Mouse (Mus musculus) neural tube, embryonic 10.5 days (tissue): ENCODE data around the gene Tpte.
"Not testable (repeated sequence)": the region's sequence is repeated elsewhere in the genome, so short reads cannot be mapped to it uniquely, and the experiment has no call there.

ENCODE experiments used
- DNase-seq: peaks from one replicate; pipeline ENCODE4 v3.0.0-alpha.2; 2017; ENCODE audit warnings: low spot score; ENCODE audit errors: extremely low spot score

The Tpte gene

DNA sequence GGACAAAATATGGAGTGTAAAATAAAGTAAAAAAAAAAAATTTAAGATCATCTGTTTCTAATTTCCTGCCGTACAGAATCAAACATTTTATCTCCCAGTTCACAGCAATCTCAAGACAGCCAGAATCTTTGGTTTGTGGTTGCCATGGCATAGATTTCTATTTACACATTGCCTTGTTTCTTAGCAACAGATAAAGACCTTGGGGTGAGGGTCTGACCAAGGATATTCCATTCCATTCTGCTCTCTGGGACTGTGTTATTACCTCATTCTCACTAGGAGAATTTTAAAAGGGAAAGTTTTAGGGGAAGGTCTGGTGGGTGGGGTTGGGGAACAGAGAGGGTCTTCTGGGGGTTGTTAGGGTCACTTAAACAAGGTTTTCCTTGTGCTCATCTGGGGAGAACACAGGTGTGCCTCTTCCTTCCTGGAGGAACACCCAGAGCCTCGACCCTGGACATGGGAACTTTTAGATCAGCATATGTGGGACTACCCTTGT lies at the start of gene Tpte:
Gene Tpte (plus strand): TSS at position 443 of the 493 bp plus-strand sequence.
- no peak for DNase-seq

- no peak for DNase-seq
Measured at GRCm38 (mm10) chr8:22242986-22243385, 40.3 kb upstream of the Tpte start.

- DNase-seq = no peak
Measured at GRCm38 (mm10) chr8:22245663-22246062, 37.6 kb upstream of the Tpte start.

GRCm38 (mm10) chr8:22247956-22248355 lies 35.3 kb upstream of the Tpte start:
- DNase-seq = no peak

GRCm38 (mm10) chr8:22249080-22249479 lies 34.2 kb upstream of the Tpte start:
- no peak for DNase-seq

DNA sequence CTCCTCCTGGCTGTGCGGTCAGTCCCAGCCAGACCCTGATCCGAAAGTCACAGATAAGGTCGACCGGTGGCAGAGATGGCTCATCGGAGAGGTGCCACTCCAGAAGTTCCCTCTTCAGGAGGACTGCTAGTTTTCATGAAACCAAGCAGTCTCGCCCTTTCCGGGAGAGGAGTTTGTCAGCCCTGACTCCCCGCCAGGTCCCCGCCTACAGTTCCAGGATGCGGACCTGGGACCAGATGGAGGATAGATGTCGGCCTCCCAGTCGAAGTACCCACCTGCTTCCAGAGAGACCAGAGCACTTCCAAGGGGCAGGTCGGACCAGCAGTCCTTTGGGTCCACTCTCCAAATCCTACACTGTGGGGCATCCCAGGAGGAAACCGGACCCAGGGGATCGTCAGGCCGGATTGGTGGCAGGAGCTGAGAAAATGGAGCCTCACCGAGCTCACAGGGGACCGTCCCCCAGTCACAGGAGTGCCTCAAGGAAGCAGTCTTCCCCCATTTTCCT lies 24.2 kb upstream of the Tpte start:
- DNase-seq = no peak

- DNase-seq = no peak
Measured at GRCm38 (mm10) chr8:22259531-22259930, 23.7 kb upstream of the Tpte start.

DNA sequence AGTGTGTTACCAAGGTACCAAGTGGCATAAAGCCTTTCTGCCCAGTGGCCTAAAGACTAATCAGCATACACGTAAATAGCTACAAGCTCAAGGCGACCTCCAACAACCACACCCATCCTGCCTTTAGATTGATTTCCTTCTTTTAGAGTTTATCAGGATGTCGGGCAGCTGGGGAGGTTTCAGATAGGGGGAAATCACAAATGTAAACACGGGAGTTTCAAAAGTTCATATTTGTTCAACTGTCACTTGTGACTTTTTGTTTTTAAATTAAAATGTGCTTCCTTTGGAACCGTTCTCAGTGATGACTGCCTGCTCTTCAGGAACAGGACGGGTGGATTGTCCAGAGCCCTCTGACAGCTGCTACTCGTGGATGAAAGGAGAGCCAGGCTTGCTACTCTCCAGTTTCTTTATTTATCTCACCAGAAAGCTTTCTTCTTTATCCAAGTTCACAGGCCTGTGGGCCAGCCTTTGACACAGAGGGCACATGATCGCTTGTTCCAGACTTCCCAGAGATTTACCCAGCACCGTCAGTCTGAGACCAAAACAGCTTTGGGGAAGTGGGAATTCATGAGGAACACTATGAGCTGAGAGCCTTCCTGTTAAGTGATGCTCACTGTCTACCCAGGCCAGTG lies 23.0 kb upstream of the Tpte start:
- DNase-seq = no peak

GRCm38 (mm10) chr8:22262267-22262666 lies 21.0 kb upstream of the Tpte start:
- DNase-seq = no peak

GRCm38 (mm10) chr8:22264292-22264691 lies 18.9 kb upstream of the Tpte start:
- DNase-seq = no peak

GRCm38 (mm10) chr8:22264787-22265186 lies 18.5 kb upstream of the Tpte start:
- no peak for DNase-seq

DNA sequence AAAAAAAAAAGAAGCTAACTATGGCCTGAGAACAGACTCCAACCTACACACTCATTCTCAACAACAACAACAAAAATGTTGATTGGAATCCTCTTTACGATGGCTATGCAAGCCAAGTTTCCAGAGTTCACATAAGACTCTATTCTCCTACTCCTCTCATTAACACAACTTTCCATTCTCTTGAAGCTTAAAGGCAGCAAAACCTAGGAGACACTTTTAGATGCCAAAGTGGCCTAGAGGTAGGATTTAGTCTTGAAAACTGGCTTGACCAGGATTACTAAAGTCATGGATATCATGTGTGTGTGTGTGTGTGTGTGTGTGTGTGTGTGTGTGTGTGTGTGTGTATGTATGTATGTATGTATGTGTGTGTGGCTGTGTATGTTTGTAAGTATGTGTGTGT lies 18.0 kb upstream of the Tpte start:
- no peak for DNase-seq

DNA sequence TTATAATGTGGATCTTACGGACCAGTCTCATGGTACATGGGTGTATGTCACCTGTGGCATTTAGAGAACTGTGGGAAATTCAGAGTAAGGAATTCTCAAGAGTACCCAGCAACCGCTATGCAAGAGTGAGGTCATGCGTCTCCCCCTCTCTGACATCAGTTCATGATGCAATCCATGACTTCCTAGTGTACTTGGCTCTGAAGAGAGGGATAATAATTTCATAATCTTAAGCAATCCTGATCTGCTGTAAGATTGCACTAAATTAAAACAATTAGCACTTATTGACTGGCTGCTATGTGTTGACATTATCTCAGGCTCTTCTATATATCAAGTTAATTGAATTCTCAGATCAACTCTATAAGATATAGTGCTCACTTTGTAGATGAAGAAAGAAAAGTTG lies 16.4 kb upstream of the Tpte start:
- no peak for DNase-seq

DNA sequence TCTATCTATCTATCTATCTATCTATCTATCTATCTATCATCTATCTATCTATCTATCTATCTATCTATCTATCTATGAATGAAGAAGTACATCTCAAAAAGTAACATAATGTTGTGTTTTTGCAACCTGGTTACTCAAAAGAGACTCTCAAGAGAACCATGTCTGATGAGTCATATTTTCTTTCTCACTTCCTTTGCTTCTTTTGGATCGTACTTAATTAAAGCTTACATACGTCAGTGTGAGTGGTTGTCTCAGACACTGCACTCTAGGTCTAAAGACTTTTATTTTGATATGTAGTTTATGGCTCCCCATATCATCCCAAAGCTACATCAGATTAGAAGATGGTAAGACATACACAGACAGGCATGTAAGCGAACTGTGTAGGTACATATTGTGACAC lies 10.1 kb upstream of the Tpte start:
- DNase-seq = no peak

GRCm38 (mm10) chr8:22274641-22275040 lies 8.6 kb upstream of the Tpte start:
- DNase-seq = no peak

DNA sequence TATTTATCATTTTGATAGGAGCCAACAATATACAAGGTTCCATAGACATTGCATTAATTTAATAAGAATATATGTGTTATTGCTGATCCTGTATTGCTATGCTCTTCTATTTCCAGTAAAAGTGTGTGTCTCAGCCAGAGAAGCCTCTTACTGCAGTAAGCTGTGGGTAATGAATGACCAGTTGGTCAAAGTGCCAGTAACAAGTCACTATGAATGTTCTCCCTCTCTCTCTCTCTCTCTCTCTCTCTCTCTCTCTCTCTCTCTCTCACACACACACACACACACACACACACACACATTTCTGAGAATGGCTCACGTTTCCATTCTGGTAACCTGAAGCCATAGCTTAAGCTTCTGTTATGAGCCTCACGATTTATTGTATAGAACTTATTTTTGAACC lies 19.1 kb downstream of the Tpte start:
- DNase-seq = no peak

GRCm38 (mm10) chr8:22302896-22303306 lies 19.7 kb downstream of the Tpte start:
- peak; percentile 20 for DNase-seq

- DNase-seq = not testable (repeated sequence)
Measured at GRCm38 (mm10) chr8:22304045-22304444, 20.8 kb downstream of the Tpte start.

DNA sequence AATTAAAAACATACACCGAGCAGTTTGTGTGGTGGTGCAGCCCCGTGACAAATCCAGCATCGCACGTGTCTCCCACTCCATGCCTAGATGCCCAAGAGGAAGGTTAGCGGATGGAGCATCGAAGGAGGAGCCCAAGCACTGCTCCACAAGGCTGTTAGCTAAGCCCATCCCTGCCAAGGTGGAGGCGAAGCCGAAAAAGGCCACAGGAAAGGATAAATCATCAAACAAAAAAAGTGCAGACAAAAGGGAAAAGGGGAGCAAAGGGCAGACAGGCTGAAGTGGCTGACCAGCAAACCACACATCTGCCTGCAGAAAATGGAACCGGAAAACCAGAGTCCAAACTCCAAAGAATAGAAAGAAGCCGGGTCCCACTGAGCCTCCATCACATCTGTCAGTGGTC lies 23.8 kb downstream of the Tpte start:
- DNase-seq = no peak

DNA sequence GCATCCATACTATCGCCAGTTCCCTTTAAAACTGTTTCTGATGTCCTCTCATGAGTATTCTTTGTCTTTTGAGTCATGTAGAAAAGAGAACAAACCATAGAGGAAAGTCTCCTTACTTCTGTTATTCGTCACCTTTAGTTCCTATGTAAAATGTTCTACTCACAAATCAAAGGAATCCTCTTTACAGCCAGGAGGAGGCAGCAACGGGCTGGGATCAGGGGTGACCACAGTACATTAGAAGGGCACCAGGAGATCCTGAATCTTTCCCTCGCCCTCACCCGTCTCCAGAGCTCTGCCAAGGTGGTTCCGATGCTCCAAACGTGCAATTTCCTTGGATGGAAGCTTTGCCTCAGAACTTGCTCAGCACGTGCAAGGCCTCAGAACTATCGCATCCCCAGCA lies 28.2 kb downstream of the Tpte start:
- no peak for DNase-seq

DNA sequence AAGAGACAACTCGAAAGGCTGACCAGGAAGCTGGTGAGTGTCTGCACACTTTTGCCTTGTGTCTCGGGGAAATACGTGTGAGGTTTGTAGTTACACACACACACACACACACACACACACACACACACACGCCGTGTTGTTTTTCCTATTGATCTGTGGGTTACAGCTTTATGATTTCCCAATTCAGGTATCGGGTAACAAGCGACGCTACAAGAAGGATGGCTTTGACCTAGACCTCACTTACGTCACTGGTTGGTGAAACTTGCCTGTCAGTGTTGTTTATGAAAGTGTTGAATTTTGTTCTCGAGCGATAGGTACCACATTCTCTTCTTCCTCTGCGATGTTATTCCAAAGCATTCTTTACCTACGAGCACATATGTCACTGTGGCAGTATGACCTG lies 52.2 kb downstream of the Tpte start:
- no peak for DNase-seq

GRCm38 (mm10) chr8:22359359-22359758 lies 76.1 kb downstream of the Tpte start:
- no peak for DNase-seq

GRCm38 (mm10) chr8:22359882-22360281 lies 76.6 kb downstream of the Tpte start:
- no peak for DNase-seq
